Mouse (Mus musculus) forebrain, postnatal 0 days (tissue): Measurements from ENCODE around the gene Ppfia4. TPM values are rescaled to one million over a fixed set of nuclear protein-coding genes. Genes with fewer than 3 reads are reported as not detected.

ENCODE experiments used
- ATAC-seq: fragments of 200-750 bp; cut with Nextera tagmentation; 2 replicates; pipeline ENCODE4 v1.8.0; 2017; ENCODE audit warnings: mild to moderate bottlenecking, moderate library complexity
- DNase-seq: peaks from one replicate; pipeline ENCODE4 v3.0.0-alpha.2; 2015
- H3K27ac ChIP-seq: fragments of 300-500 bp; sonication (generic); 2 replicates; pipeline ENCODE4 v1.5.1; 2014; ENCODE audit warnings: low read depth, mild to moderate bottlenecking, antibody characterized with exemption, low read length, moderate library complexity, mixed read lengths
- H3K27me3 ChIP-seq: fragments of 300-500 bp; sonication (generic); 2 replicates; pipeline ENCODE4 v1.6.1; 2014; ENCODE audit warnings: mild to moderate bottlenecking, low read length, mixed read lengths; ENCODE audit not compliant: insufficient read depth
- H3K36me3 ChIP-seq: fragments of 300-500 bp; sonication (generic); 2 replicates; pipeline ENCODE4 v1.6.1; 2014; ENCODE audit warnings: mild to moderate bottlenecking, moderate library complexity; ENCODE audit not compliant: insufficient read depth
- H3K4me1 ChIP-seq: fragments of 300-500 bp; sonication (generic); 2 replicates; pipeline ENCODE4 v1.6.1; 2014; ENCODE audit warnings: antibody characterized with exemption; ENCODE audit not compliant: insufficient read depth
- H3K4me2 ChIP-seq: fragments of 300-500 bp; sonication (generic); 2 replicates; pipeline ENCODE4 v1.6.1; 2014; ENCODE audit warnings: low read depth, mild to moderate bottlenecking, moderate library complexity
- H3K4me3 ChIP-seq: fragments of 300-500 bp; sonication (generic); 2 replicates; pipeline ENCODE4 v1.5.1; 2014; ENCODE audit warnings: low read depth, low read length, mixed read lengths
- H3K9ac ChIP-seq: fragments of 300-500 bp; sonication (generic); 2 replicates; pipeline ENCODE4 v1.6.1; 2014; ENCODE audit warnings: mild to moderate bottlenecking
- H3K9me3 ChIP-seq: fragments of 300-500 bp; sonication (generic); 2 replicates; pipeline ENCODE4 v1.6.1; 2016; ENCODE audit warnings: low read length
- CTCF ChIP-seq: sonication (generic); IDR thresholded peaks from 2 replicates; pipeline ENCODE4 v1.5.1; 2016; ENCODE audit warnings: antibody characterized with exemption, control low read depth, low read depth
- WGBS: fragments of 180-500 bp; shearing (Covaris S2); extraction: QIAGEN DNeasy Blood & Tissue Kit; methylation state at CpG from one replicate; pipeline ENCODE4 v1.1.7; 2014; 5-methylcytosine and 5-hydroxymethylcytosine counted together
- polyA plus RNA-seq: library from polyadenylated mRNA; unstranded; fragments of >200 nt; fragmentation: Nextera tagmentation; extraction: Ambion mirVana; gene quantifications from 2 replicates; pipeline ENCODE4 v1.2.1, GENCODE M21; 2015
- total RNA-seq: library from RNA; depleted of rRNA; stranded (reverse); fragments of >200 nt; gene quantifications from 2 replicates; pipeline ENCODE4 v1.2.3, GENCODE M21; 2014

Ppfia4 gene
- total and polyA plus RNA-seq, 2 experiments from 2014 or later = 17.5 to 31.9 TPM

DNA sequence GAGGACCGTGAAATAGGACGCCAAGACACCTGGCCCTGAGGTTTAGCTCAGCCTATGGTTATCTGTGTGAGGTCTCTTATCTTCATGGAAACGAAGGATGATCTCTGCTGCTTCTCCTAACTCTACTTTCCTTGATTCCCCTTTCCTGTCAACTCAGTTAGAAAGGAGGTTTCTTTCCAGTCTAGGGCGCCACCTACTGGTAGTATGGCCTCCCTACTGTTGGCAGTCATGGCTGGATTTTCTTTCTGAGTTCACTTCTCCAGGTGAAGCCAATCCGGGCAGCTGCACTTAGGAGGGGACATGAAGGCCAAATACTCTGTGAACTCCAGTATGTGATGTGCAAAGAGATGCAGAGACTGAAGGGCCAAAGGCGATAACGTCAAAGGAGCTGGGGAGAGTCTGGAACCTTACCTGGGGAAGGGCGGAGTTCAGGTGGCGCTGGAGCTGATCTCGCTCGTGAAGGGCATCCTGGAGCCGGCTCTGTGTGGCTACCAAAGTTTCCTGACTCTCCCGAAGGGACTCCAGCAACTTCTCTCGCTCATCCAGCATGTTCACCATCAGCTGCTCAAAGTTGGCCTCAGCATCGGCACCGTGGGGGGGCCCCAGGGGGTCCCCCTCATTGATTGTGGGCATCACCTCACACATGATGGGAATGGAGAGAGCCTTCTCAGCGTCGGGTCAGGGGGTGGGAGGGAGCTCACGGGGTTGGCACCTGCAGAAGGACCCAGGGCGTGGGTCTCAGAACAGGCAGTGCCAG, 671 bp downstream of the Ppfia4 start:
- Histone ChIP-seq H3K9ac (no peak overlapping the region), H3K4me2 (no peak overlapping the region), H3K27me3 (no peaks in the 10 kb centered on the region), H3K4me3 (no peak overlapping the region), H3K9me3 (no peaks in the 10 kb centered on the region), H3K36me3 (peaks cover 6% of the 10 kb centered on the region; the same call in 1 of the 2 replicates), H3K4me1 (no peaks in the 10 kb centered on the region), H3K27ac (no peak overlapping the region)
- DNase-seq (peak; percentile 91), ATAC-seq (peak; percentile 34)
- TF ChIP-seq CTCF = peak; percentile 96
- WGBS = 60% methylated on average over 20 of the region's 20 CpGs

DNA sequence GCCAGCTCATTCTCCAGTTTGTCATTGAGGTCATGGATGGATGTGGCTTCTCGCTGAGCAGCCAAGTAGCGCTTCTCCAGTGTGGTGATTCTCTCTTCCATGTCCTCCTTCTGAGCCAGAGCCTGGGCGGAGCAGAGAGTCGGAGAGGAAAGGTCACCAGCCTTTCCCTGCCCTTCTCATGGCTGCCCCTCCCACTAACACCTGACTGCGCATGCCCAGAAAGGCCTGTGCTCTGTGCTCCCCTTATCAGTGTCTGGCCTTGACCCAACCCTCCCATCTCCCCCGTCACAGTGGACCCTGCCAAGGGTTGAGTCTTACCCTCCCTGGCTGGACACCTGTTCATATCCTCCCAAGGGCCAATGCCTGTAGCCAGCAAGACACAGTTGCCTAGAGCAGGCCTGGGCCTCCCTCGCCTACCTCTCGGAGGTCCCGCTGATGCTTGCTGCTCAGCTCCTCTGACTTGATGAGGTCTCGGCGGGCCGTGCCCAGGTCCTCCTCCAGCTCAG, 5.8 kb downstream of the Ppfia4 start:
- WGBS = 95% methylated on average over 12 of the region's 12 CpGs

DNA sequence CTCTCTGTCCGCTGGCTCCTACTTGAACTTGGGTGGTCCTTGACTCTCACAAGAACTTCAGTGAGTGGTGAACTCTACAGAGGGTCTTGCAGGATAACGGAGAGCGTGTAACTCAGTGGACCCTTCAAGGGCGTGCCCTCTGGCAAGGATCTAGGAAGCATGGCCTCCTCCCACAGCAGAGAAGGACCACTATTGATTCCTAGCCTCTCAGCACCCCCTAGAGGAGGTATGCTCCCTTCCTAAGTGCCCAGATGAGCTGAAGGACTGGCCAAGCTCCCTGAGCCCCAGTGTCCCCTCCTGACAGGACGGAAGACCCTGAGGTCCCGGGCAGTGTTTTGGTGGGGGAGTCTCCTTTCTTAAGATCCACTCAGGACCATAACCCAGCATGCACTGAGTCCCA, 10.1 kb downstream of the Ppfia4 start:
- DNase-seq (no peak), ATAC-seq (peak; percentile 58; the same call in 1 of the 2 replicates)
- H3K9ac ChIP-seq = no peak overlapping the region
- H3K36me3 ChIP-seq = peaks cover 17% of the 10 kb centered on the region
- TF ChIP-seq CTCF = peak; percentile 62
- H3K4me2 ChIP-seq = no peak overlapping the region
- H3K4me3 ChIP-seq = no peak overlapping the region
- H3K4me1 ChIP-seq = 0 out of 2 replicates have a peak, but pooled peaks cover 4% of the 10 kb centered on the region
- H3K27me3 ChIP-seq = no peaks in the 10 kb centered on the region
- H3K9me3 ChIP-seq = no peaks in the 10 kb centered on the region
- no peak overlapping the region for H3K27ac ChIP-seq
- 88% methylated on average over 6 of the region's 6 CpGs for WGBS

More for the DNA sequence above, 5.8 kb downstream of the Ppfia4 start:
- Histone ChIP-seq H3K27me3 (no peaks in the 10 kb centered on the region), H3K4me2 (no peak overlapping the region), H3K4me1 (no peaks in the 10 kb centered on the region), H3K9me3 (no peaks in the 10 kb centered on the region), H3K27ac (no peak overlapping the region), H3K4me3 (no peak overlapping the region), H3K9ac (no peak overlapping the region), H3K36me3 (peaks cover 13% of the 10 kb centered on the region)
- no peak for ATAC-seq
- no peak for DNase-seq
- TF ChIP-seq CTCF = no peak

DNA sequence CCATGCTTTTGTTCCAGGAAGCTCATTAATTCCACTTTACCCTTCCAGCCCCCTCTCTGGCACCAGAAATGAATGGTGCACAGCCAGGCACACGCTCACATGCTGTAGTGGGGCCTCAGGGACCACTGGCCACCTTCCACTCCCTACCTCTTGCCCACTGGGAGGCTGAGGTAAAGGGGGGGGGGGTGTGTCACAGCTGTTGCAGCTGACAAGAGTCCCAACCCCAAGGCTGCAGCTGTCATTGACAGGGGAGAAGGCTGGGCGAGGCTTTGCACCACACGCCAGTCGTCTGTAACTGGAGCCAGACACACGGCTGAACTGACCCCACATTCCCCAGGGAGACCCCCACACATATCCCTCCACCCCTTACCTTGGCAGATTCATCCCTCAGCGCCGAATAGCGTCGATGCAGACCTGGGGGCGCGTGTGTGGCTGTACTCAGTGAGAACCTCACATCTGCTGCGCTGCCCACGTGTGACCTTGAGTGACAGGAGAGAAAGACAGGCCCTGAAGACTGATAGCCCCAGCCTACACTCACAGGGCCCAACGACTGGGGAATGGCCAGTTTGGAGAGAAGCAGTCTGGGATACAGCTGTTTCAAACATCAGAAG, 11.9 kb downstream of the Ppfia4 start:
- H3K4me2 ChIP-seq = no peak overlapping the region
- no peaks in the 10 kb centered on the region for H3K27me3 ChIP-seq
- no peak for TF ChIP-seq CTCF
- H3K4me3 ChIP-seq = no peak overlapping the region
- H3K9ac ChIP-seq = no peak overlapping the region
- H3K4me1 ChIP-seq = 0 out of 2 replicates have a peak, but pooled peaks cover 4% of the 10 kb centered on the region
- 63% methylated on average over 14 of the region's 14 CpGs for WGBS
- ATAC-seq (no peak), DNase-seq (no peak)
- peaks cover 18% of the 10 kb centered on the region for H3K36me3 ChIP-seq
- no peaks in the 10 kb centered on the region for H3K9me3 ChIP-seq
- H3K27ac ChIP-seq = no peak overlapping the region

DNA sequence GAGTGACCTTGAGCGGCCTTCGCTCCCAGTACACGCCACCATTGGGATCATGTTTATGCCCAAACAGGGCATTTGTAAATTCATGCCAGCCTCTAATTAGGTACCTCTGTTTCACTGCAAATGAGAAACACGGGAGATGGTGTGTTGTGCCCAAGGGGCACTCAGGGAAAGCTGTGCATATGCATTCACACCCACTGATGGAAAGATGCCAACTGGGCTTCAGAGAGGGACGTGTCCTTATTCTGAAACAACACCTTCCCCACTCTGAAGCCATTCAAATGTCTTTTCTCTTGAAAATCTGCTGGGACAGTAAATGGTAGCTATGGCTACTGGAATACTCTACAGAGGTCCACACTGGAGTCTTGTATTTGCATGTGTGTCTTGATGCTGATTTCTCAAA, 14.5 kb downstream of the Ppfia4 start:
- H3K9me3 ChIP-seq = no peaks in the 10 kb centered on the region
- H3K4me1 ChIP-seq = 0 out of 2 replicates have a peak, but pooled peaks cover 4% of the 10 kb centered on the region
- no peak for ATAC-seq
- no peak overlapping the region for H3K27ac ChIP-seq
- no peak overlapping the region for H3K4me2 ChIP-seq
- H3K4me3 ChIP-seq = no peak overlapping the region
- no peaks in the 10 kb centered on the region for H3K27me3 ChIP-seq
- 43% methylated on average over 5 of the region's 5 CpGs for WGBS
- peaks cover 22% of the 10 kb centered on the region for H3K36me3 ChIP-seq
- no peak overlapping the region for H3K9ac ChIP-seq
- DNase-seq = no peak
- TF ChIP-seq CTCF = no peak

DNA sequence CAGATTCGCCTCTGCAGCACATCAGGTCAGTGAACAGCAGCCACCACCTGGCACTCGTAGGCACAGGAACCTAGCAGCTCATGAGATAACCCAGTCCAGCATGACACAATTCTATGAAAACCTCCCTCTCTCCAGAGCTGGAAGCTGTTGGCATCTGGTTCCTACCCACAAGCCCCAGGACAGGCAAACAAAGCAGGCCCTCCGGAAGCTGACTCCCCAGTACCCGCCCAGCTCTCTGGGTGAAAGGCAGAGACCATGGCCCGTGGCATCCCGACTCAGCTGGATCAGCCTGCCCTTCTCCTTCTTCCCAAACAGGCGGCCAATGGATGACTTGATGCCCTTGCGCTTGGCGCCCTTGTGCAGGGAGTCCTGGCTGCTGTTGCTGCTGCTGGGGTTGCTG, 16.4 kb downstream of the Ppfia4 start:
- H3K27me3 ChIP-seq = no peaks in the 10 kb centered on the region
- 84% methylated on average over 9 of the region's 9 CpGs for WGBS
- no peak overlapping the region for H3K4me2 ChIP-seq
- H3K36me3 ChIP-seq = peaks cover 30% of the 10 kb centered on the region; the same call in 1 of the 2 replicates
- ATAC-seq (no peak), DNase-seq (no peak)
- no peak overlapping the region for H3K9ac ChIP-seq
- no peak overlapping the region for H3K27ac ChIP-seq
- no peak overlapping the region for H3K4me3 ChIP-seq
- H3K4me1 ChIP-seq = 0 out of 2 replicates have a peak, but pooled peaks cover 4% of the 10 kb centered on the region
- no peak for TF ChIP-seq CTCF
- no peaks in the 10 kb centered on the region for H3K9me3 ChIP-seq

DNA sequence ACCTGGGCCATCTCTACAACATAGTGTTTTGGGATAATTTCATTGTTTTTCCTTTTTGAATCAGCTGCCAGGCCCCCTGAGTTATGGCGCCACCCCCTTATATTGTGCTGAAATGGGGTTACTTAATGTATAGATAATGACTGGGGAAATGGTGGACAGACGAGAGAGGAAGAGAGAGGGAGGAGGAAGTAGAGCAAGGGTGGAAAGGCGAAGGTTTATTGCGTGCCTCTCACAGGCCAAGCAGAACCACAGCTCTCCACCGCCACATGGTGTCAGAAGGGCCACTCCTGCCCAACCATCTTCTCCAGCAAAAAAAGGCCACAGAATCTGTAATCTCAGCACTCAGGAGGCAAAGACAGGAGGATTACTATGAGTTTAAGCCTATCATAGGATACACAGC, 17.5 kb downstream of the Ppfia4 start:
- ATAC-seq = no peak

More for the DNA sequence above, 17.5 kb downstream of the Ppfia4 start:
- Histone ChIP-seq H3K9me3 (no peaks in the 10 kb centered on the region), H3K36me3 (peaks cover 34% of the 10 kb centered on the region), H3K4me1 (0 out of 2 replicates have a peak, but pooled peaks cover 4% of the 10 kb centered on the region), H3K27me3 (no peaks in the 10 kb centered on the region), H3K4me3 (no peak overlapping the region), H3K27ac (no peak overlapping the region), H3K9ac (no peak overlapping the region), H3K4me2 (no peak overlapping the region)
- no peak for TF ChIP-seq CTCF
- 85% methylated on average over 5 of the region's 5 CpGs for WGBS
- no peak for DNase-seq
